Mouse (Mus musculus) gastrocnemius, postnatal 10 days (tissue): Measurements from ENCODE around the gene Raet1e. TPM values are rescaled to one million over a fixed set of nuclear protein-coding genes. Genes with fewer than 3 reads are reported as not detected.
A peak's percentile ranks its signal among the peaks of the same experiment; 100 is the strongest.
"Not testable (repeated sequence)": the region's sequence is repeated elsewhere in the genome, so short reads cannot be mapped to it uniquely, and the experiment has no call there.

Source experiments
- DNase-seq: peaks from one replicate; pipeline ENCODE4 v3.0.0; 2021; ENCODE audit warnings: mixed read lengths
- total RNA-seq, 2 experiments: library from RNA; stranded (reverse); gene quantifications; 2 replicates each; pipeline ENCODE4 v1.2.3; 2021

Raet1e gene
- total RNA-seq, 2 experiments from 2014 or later = 0.16 to 0.50 TPM

- DNase-seq = not testable (repeated sequence)
These were observed 203.3 kb downstream of the Raet1e start for GRCm38 (mm10) chr10:22361415-22362352.

DNA sequence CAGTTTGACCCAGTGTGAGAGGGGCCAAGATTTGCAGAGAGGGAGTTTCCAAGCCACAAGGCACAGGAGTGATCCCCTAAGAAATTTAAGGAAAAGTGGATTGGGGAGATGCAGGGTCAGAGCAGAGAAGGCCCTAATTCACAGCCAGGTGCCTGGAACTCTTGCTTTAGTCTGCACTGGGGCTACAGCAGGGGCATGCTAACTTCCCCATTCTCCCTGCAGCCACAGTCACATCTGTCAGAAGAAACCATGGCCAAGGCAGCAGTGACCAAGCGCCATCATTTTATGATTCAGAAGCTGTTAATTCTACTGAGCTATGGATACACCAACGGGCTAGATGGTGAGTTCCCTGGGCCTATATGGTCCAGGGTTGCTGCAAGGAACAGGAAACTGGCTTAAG, 204.1 kb downstream of the Raet1e start:
- not testable (repeated sequence) for DNase-seq

DNA sequence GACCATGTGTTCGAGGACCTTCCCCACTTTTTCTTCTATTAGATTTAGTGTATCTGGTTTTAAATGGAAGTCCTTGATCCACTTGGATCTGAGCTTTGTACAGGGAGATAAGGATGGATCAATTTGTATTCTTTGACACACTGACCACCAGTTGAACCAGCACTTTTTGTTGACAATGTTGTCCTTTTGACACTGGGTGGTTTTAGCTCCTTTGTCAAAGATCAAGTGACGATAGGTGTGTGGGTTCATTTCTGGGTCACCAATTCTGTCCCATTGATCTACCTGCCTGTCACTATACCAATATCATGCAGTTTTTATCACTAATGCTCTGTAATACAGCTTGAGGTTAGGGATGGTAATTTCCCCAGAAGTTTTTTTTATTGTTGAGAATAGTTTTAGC, 206.5 kb downstream of the Raet1e start:
- not testable (repeated sequence) for DNase-seq

- not testable (repeated sequence) for DNase-seq
These were observed 222.9 kb downstream of the Raet1e start for GRCm38 (mm10) chr10:22381226-22381625.

DNA sequence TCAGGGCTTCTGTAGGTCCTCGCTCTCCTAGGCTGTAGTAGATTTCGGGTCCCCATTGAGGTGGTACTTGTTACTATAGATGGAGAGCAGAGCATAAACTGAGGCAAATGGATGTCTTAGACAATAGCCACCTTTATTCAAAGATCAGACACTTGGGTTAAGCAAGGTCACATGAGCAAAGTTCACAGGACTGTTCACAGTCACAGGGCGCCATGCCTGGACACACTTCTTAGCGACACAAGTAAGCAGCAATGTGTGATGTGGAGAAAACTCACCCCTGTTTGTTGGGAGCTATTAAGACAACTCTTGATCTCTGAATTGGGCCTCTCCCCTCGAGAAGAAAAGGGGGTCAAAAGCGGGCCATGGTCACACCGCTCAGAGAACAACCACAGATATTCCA, 231.8 kb downstream of the Raet1e start:
- DNase-seq = not testable (repeated sequence)

DNA sequence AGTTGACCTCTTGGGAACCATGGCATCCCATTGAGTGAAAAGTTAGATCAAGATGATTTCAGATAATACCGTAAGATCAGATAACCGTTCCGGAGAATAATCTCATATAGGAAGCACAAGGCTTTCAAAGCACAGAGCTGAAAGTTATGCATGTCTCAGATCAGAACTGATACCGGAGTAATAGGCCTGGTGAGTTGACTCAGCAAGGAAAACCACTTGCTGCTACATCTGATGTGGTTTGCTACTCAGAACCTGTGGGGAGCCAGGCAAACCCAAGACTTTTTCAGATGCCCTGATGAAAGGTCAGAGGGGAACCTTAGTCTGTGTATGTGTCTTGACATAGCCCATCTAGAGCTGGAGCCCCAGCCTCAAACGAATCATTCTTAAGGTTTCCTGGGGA, 233.2 kb downstream of the Raet1e start:
- DNase-seq = not testable (repeated sequence)

GRCm38 (mm10) chr10:22393028-22393824, 234.9 kb downstream of the Raet1e start:
- not testable (repeated sequence) for DNase-seq

- not testable (repeated sequence) for DNase-seq
These were observed 238.3 kb downstream of the Raet1e start for GRCm38 (mm10) chr10:22396680-22397079.

DNA sequence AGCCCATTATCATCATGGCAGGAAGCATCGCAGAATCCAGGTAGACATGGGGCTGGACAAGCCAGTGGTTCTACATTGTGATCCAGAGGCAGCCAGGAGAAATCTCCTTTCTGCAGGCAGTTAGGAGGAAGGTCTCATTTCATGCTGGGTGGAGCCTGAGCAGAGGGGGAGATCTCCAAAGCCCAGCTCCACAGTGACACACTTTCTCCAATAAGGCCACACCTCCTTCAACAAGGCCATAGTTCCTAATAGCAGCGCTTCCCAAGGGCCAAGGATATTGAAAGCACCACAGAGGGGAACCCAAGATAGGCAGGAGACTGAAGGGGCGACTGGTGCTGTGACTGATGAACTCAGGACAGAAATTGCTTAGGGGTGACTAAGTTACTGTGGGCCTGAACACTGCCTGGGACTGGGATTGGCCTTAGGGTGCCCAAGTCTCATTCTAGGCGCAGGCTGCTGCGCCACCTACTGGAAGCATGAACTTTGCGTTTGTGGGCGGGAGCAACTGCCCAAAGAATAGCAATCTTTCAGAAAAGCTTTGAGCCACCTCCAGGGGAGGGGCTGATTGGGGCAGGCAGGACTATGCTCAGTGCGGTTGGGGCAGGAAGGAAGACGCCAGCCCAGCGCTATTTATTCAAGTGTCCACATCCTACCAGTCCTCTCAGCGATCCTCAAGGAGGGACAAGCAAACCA, 244.0 kb downstream of the Raet1e start:
- DNase-seq = peak; percentile 48

DNA sequence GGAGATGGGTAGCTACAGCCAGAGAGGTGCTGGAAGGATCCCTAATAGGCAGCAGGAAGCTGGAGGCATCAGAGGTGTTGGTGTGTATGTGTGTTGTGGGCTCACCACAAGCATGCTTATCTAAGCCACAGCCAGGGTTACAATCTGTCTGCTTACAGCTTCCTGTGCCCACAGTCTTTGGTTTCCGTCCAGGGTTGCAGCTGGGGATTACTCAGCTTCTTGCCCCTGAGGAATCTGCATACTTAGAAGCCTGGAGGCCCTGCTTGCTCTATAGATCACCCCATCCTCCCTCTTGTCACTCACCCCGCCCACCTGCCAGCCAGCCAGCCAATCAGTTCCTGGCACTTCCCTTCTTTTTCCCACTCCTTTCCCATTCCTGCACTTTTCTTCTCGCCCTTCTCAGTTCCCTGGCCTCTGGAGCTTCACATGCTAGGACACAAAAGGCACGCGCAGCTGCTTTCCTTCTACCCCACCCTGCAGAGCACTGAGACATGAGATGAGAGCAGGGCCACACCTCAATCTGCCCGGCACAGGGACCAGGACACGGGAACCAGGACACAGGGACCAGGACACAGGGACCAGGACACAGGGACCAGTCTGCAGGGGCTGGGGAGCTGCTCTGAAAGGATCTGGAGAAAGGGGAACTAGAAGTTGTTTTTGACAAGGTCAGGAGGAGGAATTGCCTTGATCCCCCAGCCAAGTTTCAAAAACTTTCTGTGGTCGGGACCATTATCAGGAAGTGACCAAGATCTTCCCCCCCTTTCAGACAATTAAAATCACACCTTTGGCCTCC, 255.5 kb downstream of the Raet1e start:
- DNase-seq = not testable (repeated sequence)

Other genes with a start within 250 kb of the Raet1e start
- not detected for gene 4930444G20Rik, start 90.5 kb upstream of the Raet1e start, total RNA-seq
- 1 to 10 TPM in 1 of 2 experiments, under 1 TPM in 1; 0.52 to 2.8 TPM for gene E030030I06Rik, start 9.3 kb upstream of the Raet1e start, total RNA-seq
- under 1 TPM; 0.21 to 0.43 TPM for gene H60b, start within 50 bp of the Raet1e start, total RNA-seq
- gene Raet1d, start 202.0 kb downstream of the Raet1e start, total RNA-seq = under 1 TPM; 0.38 to 0.63 TPM